In genomic region chr9:107252164-107252563, GRCm38 (mm10) we compare ENCODE assay signal across 10 mouse cellular contexts. TPM values are rescaled to one million over a fixed set of nuclear protein-coding genes. Genes with fewer than 3 reads are reported as not detected.
A peak's percentile ranks its signal among the peaks of the same experiment; 100 is the strongest.
DNase-seq lines count a peak whose midpoint lies in the region; ATAC-seq lines count a peak whose summit lies in the region.
"Had no signal": no experiment of that assay in that cellular context is flagged by ENCODE, and none has a peak within 500 bp of the region (broad histone marks: within the 10 kb centered on the region; RNA-seq: fewer than 3 reads in every experiment).

No protein-coding gene starts in this region.

- intact Hi-C loops in left cerebral cortex, postnatal 14 days (cut with DNase I), result no loop called here

- no peak overlapping the region for H3K4me3 ChIP-seq in embryonic facial prominence, embryonic 14.5 days (ENCODE audit: low read depth, low read length)
- no peak overlapping the region for H3K4me3 ChIP-seq in embryonic facial prominence, embryonic 10.5 days
- H3K4me3 ChIP-seq: heart, embryonic 12.5 days; limb, embryonic 12.5 days had no signal

- no peak overlapping the region for H3K4me2 ChIP-seq in embryonic facial prominence, embryonic 14.5 days (ENCODE audit: low read depth, low read length)
- H3K4me2 ChIP-seq: heart, embryonic 12.5 days; limb, embryonic 12.5 days had no signal

- H3K36me3 ChIP-seq in embryonic facial prominence, embryonic 14.5 days (ENCODE audit: control insufficient read depth, insufficient read depth, low read length), result no peaks in the 10 kb centered on the region
- no peaks in the 10 kb centered on the region for H3K36me3 ChIP-seq in embryonic facial prominence, embryonic 10.5 days (replicated peaks)
- H3K36me3 ChIP-seq: heart, embryonic 12.5 days; limb, embryonic 12.5 days had no signal

- peak; percentile 56 for DNase-seq in embryonic facial prominence, embryonic 14.5 days (ENCODE audit: low spot score)
- no peak for DNase-seq in embryonic facial prominence, embryonic 10.5 days (ENCODE audit: low spot score)
- DNase-seq in layer of hippocampus, adult 9-11 months, result peak; percentile 63
- no peak for DNase-seq in layer of hippocampus, adult 9-10 months (ENCODE audit: low spot score)
- peak; percentile 76 to 82 for DNase-seq in left cerebral cortex, postnatal 14 days (ENCODE audit: low spot score in 2 of 2)
- DNase-seq in right cerebral cortex, postnatal 14 days, result peak; percentile 87
- DNase-seq in thymus, postnatal 10 days (ENCODE audit: low spot score in 2 of 2), result no peak
- no peak for DNase-seq in gastrocnemius, postnatal 4 days (ENCODE audit: low spot score in 2 of 2)

- peak overlapping the region; percentile 25; the same call in 1 of the 2 replicates for H3K9ac ChIP-seq in embryonic facial prominence, embryonic 14.5 days (ENCODE audit: low read depth, low read length)
- H3K9ac ChIP-seq: heart, embryonic 12.5 days; limb, embryonic 12.5 days had no signal

- no peaks in the 10 kb centered on the region for H3K4me1 ChIP-seq in embryonic facial prominence, embryonic 14.5 days (ENCODE audit: control insufficient read depth, insufficient read depth, low read length)
- 0 out of 2 replicates have a peak, but pooled peaks cover 7% of the 10 kb centered on the region for H3K4me1 ChIP-seq in embryonic facial prominence, embryonic 10.5 days

- 27% methylated on average over 5 of the region's 5 CpGs for WGBS in embryonic facial prominence, embryonic 14.5 days
- 33% methylated on average over 5 of the region's 5 CpGs for WGBS in embryonic facial prominence, embryonic 10.5 days

- H3K27ac ChIP-seq in embryonic facial prominence, embryonic 14.5 days (replicated peaks; ENCODE audit: low read depth, low read length), result no peak overlapping the region
- H3K27ac ChIP-seq in embryonic facial prominence, embryonic 10.5 days (replicated peaks), result no peak overlapping the region
- H3K27ac ChIP-seq: limb, embryonic 12.5 days had no signal

- H3K27me3 ChIP-seq in embryonic facial prominence, embryonic 14.5 days (replicated peaks; ENCODE audit: control insufficient read depth, insufficient read depth, low read length), result no peaks in the 10 kb centered on the region
- no peaks in the 10 kb centered on the region for H3K27me3 ChIP-seq in embryonic facial prominence, embryonic 10.5 days (replicated peaks; ENCODE audit: low read depth, poor library complexity, severe bottlenecking)
- H3K27me3 ChIP-seq: limb, embryonic 12.5 days had no signal

- ATAC-seq in embryonic facial prominence, embryonic 14.5 days (ENCODE audit: low read depth), result no peak

- H3K9me3 ChIP-seq in embryonic facial prominence, embryonic 14.5 days (ENCODE audit: control insufficient read depth, low read length), result no peaks in the 10 kb centered on the region
- no peaks in the 10 kb centered on the region for H3K9me3 ChIP-seq in embryonic facial prominence, embryonic 10.5 days
- H3K9me3 ChIP-seq: heart, embryonic 12.5 days; limb, embryonic 12.5 days had no signal

RNA-seq across cellular contexts. Expression of gene Dock3, which starts 20.5 kb away (rescaled TPM):
- 1.4 and 1.7 TPM in 2 replicates for polyA plus RNA-seq in embryonic facial prominence, embryonic 14.5 days (2014; fragmentation: Nextera tagmentation; extraction: Ambion mirVana)
- polyA plus RNA-seq in embryonic facial prominence, embryonic 10.5 days (2016; fragmentation: Nextera tagmentation; extraction: Ambion mirVana), result 1.3 and 1.7 TPM in 2 replicates
- 100 to 1,000 TPM; 165 to 173 TPM for total RNA-seq in left cerebral cortex, postnatal 14 days (2021)
- total RNA-seq in gastrocnemius, postnatal 4 days (2021), result under 1 TPM; 0.25 to 0.41 TPM

RNA-seq across cellular contexts. Expression of gene Mapkapk3, which starts 37.5 kb away (rescaled TPM):
- polyA plus RNA-seq in embryonic facial prominence, embryonic 14.5 days (2014; fragmentation: Nextera tagmentation; extraction: Ambion mirVana), result 10.1 and 12.2 TPM in 2 replicates
- 4.9 and 5.1 TPM in 2 replicates for polyA plus RNA-seq in embryonic facial prominence, embryonic 10.5 days (2016; fragmentation: Nextera tagmentation; extraction: Ambion mirVana)
- total RNA-seq in left cerebral cortex, postnatal 14 days (2021), result 1 to 10 TPM; 2.4 to 2.7 TPM
- 10 to 100 TPM; 19.7 to 22.8 TPM for total RNA-seq in gastrocnemius, postnatal 4 days (2021)

RNA-seq across cellular contexts. Expression of gene Cish, which starts 43.7 kb away (rescaled TPM):
- polyA plus RNA-seq in embryonic facial prominence, embryonic 14.5 days (2014; fragmentation: Nextera tagmentation; extraction: Ambion mirVana), result 5.8 and 6.6 TPM in 2 replicates
- polyA plus RNA-seq in embryonic facial prominence, embryonic 10.5 days (2016; fragmentation: Nextera tagmentation; extraction: Ambion mirVana), result 6.7 and 7.2 TPM in 2 replicates
- 10 to 100 TPM in 1 of 2 experiments, 1 to 10 TPM in 1; 6.7 to 11.1 TPM for total RNA-seq in left cerebral cortex, postnatal 14 days (2021)
- 10 to 100 TPM; 17.3 to 21.7 TPM for total RNA-seq in gastrocnemius, postnatal 4 days (2021)

Comparison
In these comparisons a context has a peak if more than half of its experiments do, and no peak if none do; other contexts are left out.
1. DNase-seq: peak in embryonic facial prominence, embryonic 14.5 days (single experiment), layer of hippocampus, adult 9-11 months (single experiment), left cerebral cortex, postnatal 14 days (2 of 2) and right cerebral cortex, postnatal 14 days (single experiment); none in embryonic facial prominence, embryonic 10.5 days (single experiment), layer of hippocampus, adult 9-10 months (single experiment), thymus, postnatal 10 days (0 of 2) and gastrocnemius, postnatal 4 days (0 of 2).
2. RNA of gene Dock3, which starts 20.5 kb away (total RNA-seq): 165 to 173 TPM in left cerebral cortex, postnatal 14 days; 0.25 to 0.41 TPM in gastrocnemius, postnatal 4 days; every median in the first group is over 100 times any median in the second.
3. RNA of gene Mapkapk3, which starts 37.5 kb away (total RNA-seq): 19.7 to 22.8 TPM in gastrocnemius, postnatal 4 days; 2.4 to 2.7 TPM in left cerebral cortex, postnatal 14 days; every median in the first group is over 4 times any median in the second.